Mouse (Mus musculus) lung, postnatal 14 days (tissue): ENCODE data around the gene N4bp2.
A peak's percentile ranks its signal among the peaks of the same experiment; 100 is the strongest.
"Not testable (repeated sequence)": the region's sequence is repeated elsewhere in the genome, so short reads cannot be mapped to it uniquely, and the experiment has no call there.

Experiments
- DNase-seq: peaks from one replicate; pipeline ENCODE4 v3.0.0; 2021

N4bp2 gene

GRCm38 (mm10) chr5:65764786-65765634 lies 1.7 kb downstream of the N4bp2 start:
- peak; percentile 82 for DNase-seq

GRCm38 (mm10) chr5:65765635-65765911 lies 2.3 kb downstream of the N4bp2 start:
- no peak for DNase-seq

- DNase-seq = no peak
These were observed 4.7 kb downstream of the N4bp2 start for GRCm38 (mm10) chr5:65768007-65768406.

- DNase-seq = no peak
These were observed 6.7 kb downstream of the N4bp2 start for GRCm38 (mm10) chr5:65770065-65770464.

GRCm38 (mm10) chr5:65770493-65770892 lies 7.2 kb downstream of the N4bp2 start:
- no peak for DNase-seq

GRCm38 (mm10) chr5:65773957-65774356 lies 10.6 kb downstream of the N4bp2 start:
- DNase-seq = not testable (repeated sequence)

GRCm38 (mm10) chr5:65776166-65776565 lies 12.8 kb downstream of the N4bp2 start:
- DNase-seq = no peak

- DNase-seq = no peak
These were observed 13.6 kb downstream of the N4bp2 start for GRCm38 (mm10) chr5:65776907-65777306.

GRCm38 (mm10) chr5:65778986-65779385 lies 15.7 kb downstream of the N4bp2 start:
- not testable (repeated sequence) for DNase-seq

GRCm38 (mm10) chr5:65779401-65780063 lies 16.2 kb downstream of the N4bp2 start:
- DNase-seq = no peak

GRCm38 (mm10) chr5:65781147-65781715 lies 17.9 kb downstream of the N4bp2 start:
- no peak for DNase-seq

- no peak for DNase-seq
These were observed 18.7 kb downstream of the N4bp2 start for GRCm38 (mm10) chr5:65781769-65782715.

GRCm38 (mm10) chr5:65790604-65791225 lies 27.4 kb downstream of the N4bp2 start:
- no peak for DNase-seq

GRCm38 (mm10) chr5:65794202-65794601 lies 30.9 kb downstream of the N4bp2 start:
- no peak for DNase-seq

GRCm38 (mm10) chr5:65794702-65795101 lies 31.4 kb downstream of the N4bp2 start:
- no peak for DNase-seq

GRCm38 (mm10) chr5:65795293-65795993 lies 32.1 kb downstream of the N4bp2 start:
- DNase-seq = no peak

GRCm38 (mm10) chr5:65795994-65796298 lies 32.6 kb downstream of the N4bp2 start:
- DNase-seq = no peak

GRCm38 (mm10) chr5:65823601-65824133 lies 60.3 kb downstream of the N4bp2 start:
- peak; percentile 56 for DNase-seq

- DNase-seq = no peak
These were observed 63.2 kb downstream of the N4bp2 start for GRCm38 (mm10) chr5:65826476-65826875.

GRCm38 (mm10) chr5:65827102-65827501 lies 63.8 kb downstream of the N4bp2 start:
- DNase-seq = no peak

GRCm38 (mm10) chr5:65828261-65828660 lies 64.9 kb downstream of the N4bp2 start:
- DNase-seq = no peak

GRCm38 (mm10) chr5:65829059-65829458 lies 65.7 kb downstream of the N4bp2 start:
- DNase-seq = no peak
